Mouse (Mus musculus): ENCODE results near the gene Sult6b2.
A peak's percentile ranks its signal among the peaks of the same experiment; 100 is the strongest.

Gene Sult6b2

GRCm38 (mm10) chr6:142810239-142810638 lies 5.9 kb upstream of the Sult6b2 start:
- DNase-seq (ENCODE audit: low spot score in 2 of 2), result no peak

GRCm38 (mm10) chr6:142809373-142810098 lies 5.2 kb upstream of the Sult6b2 start:
- no peak for DNase-seq (ENCODE audit: low spot score in 2 of 2)

- no peak for DNase-seq (ENCODE audit: low spot score in 2 of 2)
Measured at GRCm38 (mm10) chr6:142806326-142806725, 2.0 kb upstream of the Sult6b2 start.

GRCm38 (mm10) chr6:142802617-142803525 lies 1.4 kb downstream of the Sult6b2 start:
- no peak for DNase-seq (ENCODE audit: low spot score in 2 of 2)

- DNase-seq (ENCODE audit: low spot score in 2 of 2), result no peak
Measured at GRCm38 (mm10) chr6:142801687-142802086, 2.6 kb downstream of the Sult6b2 start.

GRCm38 (mm10) chr6:142799704-142800374 lies 4.5 kb downstream of the Sult6b2 start:
- no peak for DNase-seq (ENCODE audit: low spot score in 2 of 2)

- no peak for DNase-seq (ENCODE audit: low spot score in 2 of 2)
Measured at GRCm38 (mm10) chr6:142798837-142799236, 5.5 kb downstream of the Sult6b2 start.

GRCm38 (mm10) chr6:142797996-142798395 lies 6.3 kb downstream of the Sult6b2 start:
- no peak for DNase-seq (ENCODE audit: low spot score in 2 of 2)

- no peak for DNase-seq (ENCODE audit: low spot score in 2 of 2)
Measured at GRCm38 (mm10) chr6:142795655-142796441, 8.5 kb downstream of the Sult6b2 start.

- DNase-seq (ENCODE audit: low spot score in 2 of 2), result no peak
Measured at GRCm38 (mm10) chr6:142795087-142795486, 9.2 kb downstream of the Sult6b2 start.

GRCm38 (mm10) chr6:142793468-142793867 lies 10.8 kb downstream of the Sult6b2 start:
- DNase-seq (ENCODE audit: low spot score in 2 of 2), result no peak

- DNase-seq (ENCODE audit: low spot score in 2 of 2), result no peak
Measured at GRCm38 (mm10) chr6:142792241-142792968, 11.9 kb downstream of the Sult6b2 start.

GRCm38 (mm10) chr6:142789736-142790135 lies 14.6 kb downstream of the Sult6b2 start:
- no peak for DNase-seq (ENCODE audit: low spot score in 2 of 2)

- DNase-seq (ENCODE audit: low spot score in 2 of 2), result peak in 1 of 2 experiments; percentile 33
Measured at GRCm38 (mm10) chr6:142788042-142788987, 16.0 kb downstream of the Sult6b2 start.

- DNase-seq (ENCODE audit: low spot score in 2 of 2), result no peak
Measured at GRCm38 (mm10) chr6:142786106-142786505, 18.2 kb downstream of the Sult6b2 start.

GRCm38 (mm10) chr6:142785343-142785742 lies 19.0 kb downstream of the Sult6b2 start:
- no peak for DNase-seq (ENCODE audit: low spot score in 2 of 2)

- no peak for DNase-seq (ENCODE audit: low spot score in 2 of 2)
Measured at GRCm38 (mm10) chr6:142781286-142781685, 23.0 kb downstream of the Sult6b2 start.

- DNase-seq (ENCODE audit: low spot score in 2 of 2), result no peak
Measured at GRCm38 (mm10) chr6:142780574-142781033, 23.7 kb downstream of the Sult6b2 start.

GRCm38 (mm10) chr6:142779812-142780573 lies 24.3 kb downstream of the Sult6b2 start:
- no peak for DNase-seq (ENCODE audit: low spot score in 2 of 2)
